Mouse (Mus musculus) brain, embryonic 14.5 days (tissue): Measurements from ENCODE around the gene Thada. TPM values are rescaled to one million over a fixed set of nuclear protein-coding genes. Genes with fewer than 3 reads are reported as not detected.
A peak's percentile ranks its signal among the peaks of the same experiment; 100 is the strongest.

Experiments
- DNase-seq: peaks from one replicate; pipeline ENCODE4 v3.0.0-alpha.2; 2011; ENCODE audit warnings: low read depth
- CTCF ChIP-seq: fragments of 200-500 bp; IDR thresholded peaks from 2 replicates; pipeline ENCODE4 v1.5.1; 2012; ENCODE audit warnings: inconsistent platforms, mild to moderate bottlenecking, moderate library complexity, borderline replicate concordance; ENCODE audit not compliant: insufficient read depth, insufficient read length; ENCODE audit errors: extremely low read depth
- POLR2A ChIP-seq: fragments of 200-500 bp; IDR thresholded peaks from 2 replicates; pipeline ENCODE4 v1.6.1; 2012; ENCODE audit warnings: mild to moderate bottlenecking, inconsistent platforms, borderline replicate concordance; ENCODE audit not compliant: poor library complexity, insufficient read depth, insufficient read length, severe bottlenecking; ENCODE audit errors: extremely low read depth
- polyA plus RNA-seq: library from polyadenylated mRNA; depleted of rRNA; stranded (reverse); fragments of >200 nt; gene quantifications from 2 replicates; pipeline ENCODE4 v1.2.3, GENCODE M21; 2012

Thada gene
- polyA plus RNA-seq, 1 experiment = 10.2 TPM

DNA sequence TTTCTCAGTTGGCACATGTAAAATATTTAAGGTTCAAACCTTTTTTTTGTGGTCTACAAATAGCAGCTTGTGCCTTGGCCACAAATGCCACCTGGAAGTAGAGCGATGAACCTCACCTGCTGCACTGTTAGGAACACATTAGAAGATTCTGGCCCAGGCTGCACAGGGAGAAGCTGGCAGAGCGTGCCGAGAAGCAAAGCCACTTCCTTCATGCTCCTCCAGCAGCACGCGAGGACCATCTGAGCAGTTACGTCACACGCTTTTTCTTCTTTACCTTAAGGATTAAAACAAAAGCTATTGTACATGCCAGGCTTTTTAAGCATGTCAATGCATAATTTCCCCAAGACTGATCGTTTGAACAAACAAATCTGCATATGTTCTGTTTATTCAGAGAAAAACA, 43.1 kb downstream of the Thada start:
- TF ChIP-seq CTCF (no peak), POLR2A (no peak)
- no peak for DNase-seq

DNA sequence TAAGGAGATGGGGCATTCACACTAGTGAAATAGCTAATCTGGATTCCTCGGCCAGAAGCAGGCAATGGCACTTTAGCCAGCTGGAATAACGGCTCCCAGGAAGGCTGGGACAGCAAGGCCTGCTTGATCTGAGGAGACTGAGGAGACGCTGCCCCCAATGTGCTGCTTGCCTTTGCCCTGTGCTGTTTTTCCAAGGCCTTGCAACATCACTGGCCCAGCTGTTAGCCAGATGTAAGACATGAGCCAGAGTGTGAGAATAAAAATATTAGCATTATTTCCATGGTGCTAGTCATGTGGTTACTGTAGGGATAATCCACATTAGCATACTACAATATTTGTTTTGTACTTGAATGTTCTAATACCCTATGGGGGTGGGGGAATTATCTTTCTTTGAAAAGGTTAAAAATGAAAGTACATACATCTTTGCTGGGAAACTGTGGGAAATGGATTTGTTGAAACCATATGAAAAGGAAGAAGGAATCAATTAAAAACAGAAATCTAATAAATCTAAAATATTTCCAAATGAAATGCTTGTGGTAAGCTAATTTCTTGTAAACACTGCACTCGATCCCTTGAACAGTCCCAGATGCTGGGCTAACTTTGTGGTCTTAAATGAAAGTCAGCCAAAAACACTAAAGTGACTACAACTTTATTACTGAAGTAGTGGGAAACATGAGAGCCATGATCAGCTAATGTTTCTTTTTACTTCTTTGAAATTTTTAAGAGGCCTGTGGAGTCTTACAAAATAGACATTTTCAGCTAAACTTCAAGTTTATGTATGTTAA, 43.8 kb downstream of the Thada start:
- no peak for TF ChIP-seq CTCF
- no peak for TF ChIP-seq POLR2A
- no peak for DNase-seq

DNA sequence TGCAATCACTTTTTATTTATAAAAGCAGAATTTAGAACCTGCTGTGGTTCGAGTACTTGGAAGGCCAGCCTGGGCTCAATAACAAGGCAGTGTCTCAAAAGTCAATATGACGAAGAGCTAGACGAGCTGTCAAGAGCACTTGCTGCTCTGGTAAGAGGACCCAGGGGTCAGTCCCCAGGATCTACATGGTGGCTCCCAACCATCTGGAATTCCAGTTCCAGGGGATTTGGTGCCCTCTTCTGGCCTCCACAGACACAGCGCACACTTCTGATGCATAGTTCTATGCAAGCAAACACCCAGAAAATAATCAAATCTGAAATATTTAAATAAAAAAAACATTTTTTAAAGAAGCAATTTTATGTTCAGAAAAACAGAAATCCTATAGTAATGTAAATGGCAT, 45.0 kb downstream of the Thada start:
- TF ChIP-seq POLR2A (no peak), CTCF (peak; percentile 47; the same call in 1 of the 2 replicates)

DNA sequence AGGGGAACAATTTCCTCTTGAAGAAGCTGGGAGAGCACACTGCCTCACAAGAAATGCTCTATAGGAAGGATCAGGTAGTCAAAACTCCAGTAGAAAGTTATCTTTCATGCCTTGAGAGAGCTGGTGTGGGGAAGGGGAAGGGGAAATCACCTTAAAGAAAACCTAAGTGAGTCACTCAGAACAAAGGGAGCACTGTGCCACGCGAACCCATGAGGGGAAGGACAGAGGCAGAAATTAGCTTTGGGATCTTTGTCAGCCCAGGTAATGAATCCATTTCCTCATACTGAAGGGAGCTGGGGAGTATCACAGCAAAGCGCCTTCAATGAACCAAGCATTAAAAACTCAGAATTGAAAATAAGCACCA, 45.7 kb downstream of the Thada start:
- TF ChIP-seq POLR2A = no peak
- TF ChIP-seq CTCF = no peak

More for the DNA sequence above, 45.0 kb downstream of the Thada start:
- peak; percentile 6 for DNase-seq

DNA sequence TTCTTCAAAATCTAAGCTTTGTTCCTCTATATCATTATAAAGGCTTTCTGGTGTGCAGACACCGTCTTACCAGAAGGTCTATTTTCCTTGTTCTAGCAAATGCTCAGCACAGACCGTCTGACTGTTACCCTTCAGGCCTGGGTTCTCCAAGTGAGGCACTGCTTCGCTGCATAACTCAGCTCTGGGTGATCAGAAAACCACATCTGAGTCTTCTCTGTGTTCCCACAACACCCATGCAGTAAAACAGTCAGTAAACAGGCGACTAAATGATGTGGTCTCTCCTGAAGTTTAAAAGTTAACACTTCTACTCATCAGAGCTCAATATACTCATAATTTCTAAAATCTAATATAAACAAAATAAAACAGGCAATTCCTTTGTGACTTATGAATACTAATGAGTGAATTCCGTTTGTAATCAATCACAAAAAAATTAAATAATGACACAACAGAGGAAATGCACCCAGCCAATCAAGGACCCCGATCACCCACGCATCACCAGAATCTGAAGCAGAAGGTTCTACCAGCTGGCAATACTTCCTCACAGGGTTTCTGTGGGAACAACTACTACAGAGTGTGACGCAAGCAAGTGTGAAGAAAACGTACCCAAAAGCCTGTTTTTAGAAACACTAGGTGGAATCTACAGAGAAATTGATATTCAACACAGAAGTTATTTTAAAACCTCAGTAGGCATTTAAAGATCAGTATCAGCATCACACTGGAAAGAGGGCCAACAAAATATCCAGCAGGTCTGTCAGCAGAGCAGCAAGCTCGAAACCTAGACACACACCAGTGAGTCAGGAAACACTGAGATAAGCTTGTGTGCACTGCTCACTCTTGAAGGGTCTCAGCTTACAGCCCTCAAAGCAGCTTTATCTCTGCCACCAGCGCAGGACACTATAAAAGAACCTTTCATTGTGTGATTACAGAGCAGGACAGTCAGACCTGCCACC, 46.4 kb downstream of the Thada start:
- TF ChIP-seq CTCF (no peak), POLR2A (no peak)

More for the DNA sequence above, 45.7 kb downstream of the Thada start:
- DNase-seq = no peak

DNA sequence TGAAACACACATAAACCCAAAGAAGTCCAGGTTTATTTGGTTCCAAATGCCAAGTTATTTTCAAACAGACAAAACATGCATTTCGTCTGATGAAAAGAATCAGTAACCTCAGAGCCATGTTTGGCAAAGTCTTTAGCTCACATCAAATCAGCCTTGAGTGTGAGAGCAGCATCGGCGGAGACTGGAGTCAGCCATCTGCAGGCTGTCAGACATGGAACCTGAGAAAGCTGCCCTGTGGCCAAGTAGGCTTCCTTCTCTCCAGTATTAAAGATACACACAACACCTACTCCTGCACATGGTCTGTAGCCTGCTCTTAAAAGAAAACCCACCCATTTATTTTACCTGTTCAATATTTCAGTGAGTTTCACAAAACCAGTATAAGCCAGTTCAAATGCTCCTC, 50.1 kb downstream of the Thada start:
- peak; percentile 53 for DNase-seq
- TF ChIP-seq CTCF = no peak

More for the DNA sequence above, 46.4 kb downstream of the Thada start:
- DNase-seq = peak; percentile 38

DNA sequence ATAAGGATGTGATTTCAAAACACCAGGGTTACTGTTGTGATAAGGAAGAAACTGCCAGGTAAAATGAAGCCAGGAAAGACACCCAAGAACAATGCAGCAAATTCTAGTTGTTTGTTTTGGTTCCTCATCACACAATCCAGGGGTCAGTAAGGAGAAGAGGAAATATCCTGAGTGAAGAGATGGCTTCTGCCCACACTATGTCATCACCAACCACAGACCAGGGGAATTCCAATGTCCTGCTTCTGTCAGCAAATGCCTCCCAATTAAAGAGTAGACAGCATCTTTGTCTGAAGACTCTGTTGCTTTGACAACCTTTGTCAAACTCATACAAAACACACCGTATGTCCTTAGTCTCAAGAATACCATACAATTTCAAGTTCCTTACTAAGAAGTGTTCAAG, 57.3 kb downstream of the Thada start:
- no peak for TF ChIP-seq CTCF
- TF ChIP-seq POLR2A = no peak
- no peak for DNase-seq

DNA sequence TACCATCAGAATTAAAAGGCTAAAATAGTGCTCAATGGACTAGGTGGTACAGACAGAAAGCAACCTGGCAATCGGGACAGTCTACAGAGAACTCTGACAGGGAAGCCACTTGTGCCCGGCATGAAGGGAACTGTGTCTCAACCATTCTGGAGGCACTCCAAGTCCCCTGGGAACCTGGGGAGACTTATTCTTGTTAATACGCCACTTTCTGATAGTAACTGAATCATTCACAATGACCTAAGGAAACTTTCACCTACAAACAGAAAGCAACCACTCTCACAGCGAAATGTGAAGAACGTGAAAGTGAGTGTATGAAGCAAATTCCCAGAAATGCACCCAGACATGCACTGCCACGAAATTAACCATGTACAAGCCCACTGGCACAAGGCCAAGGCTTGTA, 60.4 kb downstream of the Thada start:
- TF ChIP-seq CTCF (no peak), POLR2A (no peak)
- peak; percentile 15 for DNase-seq

DNA sequence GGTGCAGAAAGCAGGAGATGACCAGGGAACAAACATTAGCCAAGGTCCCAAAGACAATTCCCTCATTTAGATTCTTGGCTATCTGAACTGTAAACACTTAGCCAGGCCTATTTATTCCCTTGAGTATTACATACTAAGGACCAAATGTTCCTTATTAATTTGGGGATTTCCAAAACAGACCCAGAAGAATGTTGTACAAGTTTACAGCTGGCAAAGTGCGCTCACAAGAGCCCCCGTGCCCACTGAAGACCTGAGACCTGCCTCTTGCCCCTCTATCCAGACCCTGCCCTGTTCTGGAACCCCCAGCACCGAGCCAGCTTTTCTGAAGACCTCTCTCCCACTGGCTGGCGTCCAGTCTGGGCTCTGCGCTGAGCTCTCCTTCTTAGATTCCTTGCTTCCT, 64.2 kb downstream of the Thada start:
- no peak for DNase-seq
- TF ChIP-seq POLR2A (no peak), CTCF (no peak)

DNA sequence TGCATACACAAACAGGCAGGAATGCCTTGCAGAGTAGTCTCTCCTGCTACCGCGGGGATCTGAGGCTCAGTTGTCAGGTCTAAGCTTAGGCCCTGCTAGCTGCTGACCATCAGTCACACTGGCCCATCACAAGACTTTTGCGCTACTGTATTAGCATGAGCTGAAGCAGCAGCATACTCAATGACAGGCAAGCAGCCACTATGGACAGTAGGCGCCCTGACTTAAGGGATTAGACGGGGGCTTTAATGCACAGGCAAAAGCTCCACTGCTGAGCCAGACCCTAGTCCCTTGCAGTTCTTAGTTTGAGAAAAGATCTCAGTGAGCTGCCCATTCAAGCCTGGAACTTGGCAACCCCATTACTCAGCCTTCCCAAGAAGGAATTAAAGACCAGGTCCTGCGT, 66.6 kb downstream of the Thada start:
- TF ChIP-seq CTCF (no peak), POLR2A (no peak)
- peak; percentile 37 for DNase-seq

DNA sequence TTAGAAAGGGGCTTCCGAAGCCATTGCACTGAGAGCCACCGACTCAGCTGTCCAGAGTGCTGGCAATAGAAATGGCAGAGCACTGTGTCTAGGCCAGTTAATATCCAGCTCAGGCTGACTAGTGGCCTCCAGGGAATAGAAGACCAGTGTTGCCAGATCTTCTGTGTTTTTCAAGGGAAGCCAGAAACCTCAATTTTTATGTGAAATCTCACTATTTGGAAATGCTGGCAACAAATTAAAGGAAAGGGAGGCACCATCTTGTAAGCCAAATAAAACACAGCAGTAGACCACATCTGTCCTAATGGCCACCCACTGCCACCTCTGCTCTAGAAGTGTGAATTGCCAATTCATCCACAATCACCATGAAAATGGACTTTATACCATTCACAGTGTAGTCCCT, 76.0 kb downstream of the Thada start:
- peak; percentile 27 for DNase-seq
- TF ChIP-seq CTCF = no peak
- TF ChIP-seq POLR2A = no peak
